Mouse (Mus musculus) hindbrain, postnatal 0 days (tissue): ENCODE results near the gene Sec24d. TPM values are rescaled to one million over a fixed set of nuclear protein-coding genes. Genes with fewer than 3 reads are reported as not detected.

ENCODE experiments used
- ATAC-seq: fragments of 200-750 bp; cut with Nextera tagmentation; 2 replicates; pipeline ENCODE4 v1.8.0; 2017; ENCODE audit warnings: mild to moderate bottlenecking, moderate TSS enrichment, moderate library complexity
- DNase-seq: peaks from one replicate; pipeline ENCODE4 v3.0.0-alpha.2; 2015; ENCODE audit warnings: low spot score
- H3K27ac ChIP-seq: fragments of 300-500 bp; sonication (generic); 2 replicates; pipeline ENCODE4 v1.5.1; 2014; ENCODE audit warnings: mild to moderate bottlenecking
- H3K27me3 ChIP-seq: fragments of 300-500 bp; sonication (generic); 2 replicates; pipeline ENCODE4 v1.6.1; 2014; ENCODE audit warnings: low read length, mixed read lengths; ENCODE audit not compliant: insufficient read depth
- H3K36me3 ChIP-seq: fragments of 300-500 bp; sonication (generic); 2 replicates; pipeline ENCODE4 v1.6.1; 2014; ENCODE audit warnings: low read length, mixed read lengths; ENCODE audit not compliant: insufficient read depth
- H3K4me1 ChIP-seq: fragments of 300-500 bp; sonication (generic); 2 replicates; pipeline ENCODE4 v1.6.1; 2014; ENCODE audit warnings: antibody characterized with exemption, low read length, mixed read lengths; ENCODE audit not compliant: insufficient read depth
- H3K4me2 ChIP-seq: fragments of 300-500 bp; sonication (generic); 2 replicates; pipeline ENCODE4 v1.6.1; 2014; ENCODE audit warnings: low read depth, mild to moderate bottlenecking, low read length, moderate library complexity, mixed read lengths
- H3K4me3 ChIP-seq: fragments of 300-500 bp; sonication (generic); 2 replicates; pipeline ENCODE4 v1.5.1; 2014; ENCODE audit warnings: low read length
- H3K9ac ChIP-seq: fragments of 300-500 bp; sonication (generic); replicated peaks from 2 replicates; pipeline ENCODE4 v1.6.1; 2014; ENCODE audit warnings: mild to moderate bottlenecking, low read length, moderate library complexity, mixed read lengths
- H3K9me3 ChIP-seq: fragments of 300-500 bp; sonication (generic); 2 replicates; pipeline ENCODE4 v1.6.1; 2016; ENCODE audit warnings: low read length, mixed read lengths
- CTCF ChIP-seq: IDR thresholded peaks from 2 replicates; pipeline ENCODE4 v1.5.1; 2016; ENCODE audit warnings: antibody characterized with exemption, control low read depth, low read depth
- WGBS: fragments of 180-500 bp; shearing (Covaris S2); extraction: QIAGEN DNeasy Blood & Tissue Kit; methylation state at CpG from one replicate; pipeline ENCODE4 v1.1.7; 2014; 5-methylcytosine and 5-hydroxymethylcytosine counted together
- polyA plus RNA-seq: library from polyadenylated mRNA; unstranded; fragments of >200 nt; fragmentation: Nextera tagmentation; extraction: Ambion mirVana; gene quantifications from 2 replicates; pipeline ENCODE4 v1.2.1, GENCODE M21; 2015
- total RNA-seq: library from RNA; depleted of rRNA; stranded (reverse); fragments of >200 nt; gene quantifications from 2 replicates; pipeline ENCODE4 v1.2.3, GENCODE M21; 2014

Sec24d gene
- total and polyA plus RNA-seq, 2 experiments from 2014 or later = 11.9 to 28.9 TPM

DNA sequence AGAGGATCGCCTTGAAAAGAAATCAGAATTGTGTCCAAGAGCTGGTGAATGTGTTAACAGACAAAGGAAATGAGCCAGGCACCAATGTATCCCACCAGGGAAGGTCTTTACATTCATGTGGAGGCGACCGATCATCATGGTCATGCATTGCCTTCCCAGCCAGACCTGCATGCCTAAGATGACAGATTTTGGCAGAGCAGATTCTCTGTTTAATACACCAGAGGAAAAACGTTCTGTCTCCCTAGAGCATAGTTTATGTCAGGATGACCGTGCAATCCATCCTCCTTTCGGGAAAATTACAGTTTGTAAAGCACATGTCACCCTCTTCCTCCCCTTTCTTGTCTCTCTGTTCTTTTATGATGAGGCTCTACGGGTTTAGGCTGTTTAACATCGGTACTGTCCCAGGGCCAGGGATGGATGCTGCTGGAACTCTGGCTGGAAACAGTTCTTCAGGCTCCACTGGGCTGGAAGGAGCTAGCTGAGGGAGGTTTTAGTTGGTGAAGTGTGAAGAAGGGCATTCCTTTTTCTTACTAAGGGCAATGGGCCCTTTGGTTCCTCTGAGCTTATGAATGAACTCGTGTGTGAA is 45.3 kb downstream of the Sec24d start:
- Histone ChIP-seq H3K36me3 (no peaks in the 10 kb centered on the region), H3K9ac (no peak overlapping the region), H3K4me3 (no peak overlapping the region), H3K27ac (no peak overlapping the region), H3K9me3 (no peaks in the 10 kb centered on the region), H3K4me2 (no peak overlapping the region), H3K27me3 (no peaks in the 10 kb centered on the region), H3K4me1 (no peaks in the 10 kb centered on the region)
- no peak for TF ChIP-seq CTCF
- ATAC-seq (0 out of 2 replicates have a peak, but pooled peaks have one; percentile 24), DNase-seq (no peak)
- 72% methylated on average over 9 of the region's 9 CpGs for WGBS

GRCm38 (mm10) chr3:123313477-123313876 is 46.2 kb downstream of the Sec24d start:
- H3K4me1 ChIP-seq = no peaks in the 10 kb centered on the region
- 75% methylated on average over 5 of the region's 5 CpGs for WGBS
- H3K9ac ChIP-seq = no peak overlapping the region
- TF ChIP-seq CTCF = no peak
- DNase-seq (no peak), ATAC-seq (no peak)
- no peaks in the 10 kb centered on the region for H3K36me3 ChIP-seq
- H3K27ac ChIP-seq = no peak overlapping the region
- no peaks in the 10 kb centered on the region for H3K9me3 ChIP-seq
- H3K27me3 ChIP-seq = no peaks in the 10 kb centered on the region
- H3K4me2 ChIP-seq = no peak overlapping the region
- no peak overlapping the region for H3K4me3 ChIP-seq

GRCm38 (mm10) chr3:123313920-123314614 is 46.8 kb downstream of the Sec24d start:
- peak; percentile 12; the same call in 1 of the 2 replicates for TF ChIP-seq CTCF
- no peak for ATAC-seq
- Histone ChIP-seq H3K36me3 (no peaks in the 10 kb centered on the region), H3K4me1 (no peaks in the 10 kb centered on the region), H3K9me3 (no peaks in the 10 kb centered on the region), H3K9ac (no peak overlapping the region), H3K27me3 (no peaks in the 10 kb centered on the region), H3K27ac (no peak overlapping the region), H3K4me3 (no peak overlapping the region), H3K4me2 (no peak overlapping the region)
- 35% methylated on average over 12 of the region's 12 CpGs for WGBS
- DNase-seq = no peak

DNA sequence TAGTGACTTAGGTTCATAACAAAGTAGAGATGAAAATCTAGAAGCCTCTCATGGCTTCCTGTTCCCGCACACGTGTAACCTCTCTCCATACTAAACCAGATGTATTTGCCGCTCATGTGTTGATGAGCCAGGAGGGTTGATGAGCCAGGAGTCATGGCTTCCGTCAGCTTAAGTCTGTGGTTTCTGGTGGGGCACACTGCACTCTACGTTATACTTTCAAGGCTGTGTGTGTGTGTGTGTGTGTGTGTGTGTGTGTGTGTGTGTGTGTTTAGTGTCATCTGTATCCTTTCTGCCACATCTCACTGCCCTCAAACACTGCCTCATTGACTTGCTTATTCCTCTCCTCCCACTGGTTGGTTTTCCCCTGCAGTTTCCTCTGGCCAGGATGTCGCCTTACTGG is 48.8 kb downstream of the Sec24d start:
- H3K9ac ChIP-seq = no peak overlapping the region
- H3K4me3 ChIP-seq = no peak overlapping the region
- WGBS = 80% methylated on average over 6 of the region's 6 CpGs
- DNase-seq (no peak), ATAC-seq (no peak)
- no peak overlapping the region for H3K4me2 ChIP-seq
- no peaks in the 10 kb centered on the region for H3K9me3 ChIP-seq
- no peak overlapping the region for H3K27ac ChIP-seq
- H3K4me1 ChIP-seq = no peaks in the 10 kb centered on the region
- H3K36me3 ChIP-seq = no peaks in the 10 kb centered on the region
- H3K27me3 ChIP-seq = no peaks in the 10 kb centered on the region
- no peak for TF ChIP-seq CTCF

DNA sequence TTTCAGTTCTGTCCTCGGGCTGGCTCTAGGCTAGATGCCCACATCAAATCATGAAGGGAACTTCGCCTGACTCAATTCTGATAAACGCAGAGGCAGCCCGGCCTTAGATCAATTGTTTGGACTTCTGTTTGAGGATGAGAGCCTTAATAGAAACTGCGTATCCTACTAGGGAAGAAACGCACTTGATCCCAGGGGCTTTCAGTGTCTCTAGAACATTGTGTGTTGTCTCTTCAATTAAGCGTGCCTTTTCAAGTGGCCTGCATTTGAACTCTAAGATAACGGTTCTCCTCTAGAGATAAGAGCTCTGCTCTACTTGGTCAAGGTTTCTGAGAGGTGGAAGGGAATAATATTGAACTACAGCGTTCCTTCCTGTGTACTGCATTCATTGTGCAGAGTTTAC is 49.8 kb downstream of the Sec24d start:
- no peaks in the 10 kb centered on the region for H3K4me1 ChIP-seq
- H3K27me3 ChIP-seq = no peaks in the 10 kb centered on the region
- H3K36me3 ChIP-seq = no peaks in the 10 kb centered on the region
- no peaks in the 10 kb centered on the region for H3K9me3 ChIP-seq
- H3K27ac ChIP-seq = no peak overlapping the region
- H3K4me3 ChIP-seq = no peak overlapping the region
- H3K9ac ChIP-seq = no peak overlapping the region
- H3K4me2 ChIP-seq = no peak overlapping the region
- 83% methylated on average over 9 of the region's 9 CpGs for WGBS
- no peak for TF ChIP-seq CTCF
- ATAC-seq = no peak
- no peak for DNase-seq

GRCm38 (mm10) chr3:123320341-123320740 is 53.1 kb downstream of the Sec24d start:
- 75% methylated on average over 9 of the region's 9 CpGs for WGBS
- H3K4me3 ChIP-seq = no peak overlapping the region
- H3K27me3 ChIP-seq = no peaks in the 10 kb centered on the region
- H3K36me3 ChIP-seq = no peaks in the 10 kb centered on the region
- ATAC-seq = no peak
- H3K27ac ChIP-seq = no peak overlapping the region
- no peak for DNase-seq
- no peaks in the 10 kb centered on the region for H3K4me1 ChIP-seq
- H3K4me2 ChIP-seq = no peak overlapping the region
- no peak for TF ChIP-seq CTCF
- H3K9me3 ChIP-seq = no peaks in the 10 kb centered on the region
- no peak overlapping the region for H3K9ac ChIP-seq

DNA sequence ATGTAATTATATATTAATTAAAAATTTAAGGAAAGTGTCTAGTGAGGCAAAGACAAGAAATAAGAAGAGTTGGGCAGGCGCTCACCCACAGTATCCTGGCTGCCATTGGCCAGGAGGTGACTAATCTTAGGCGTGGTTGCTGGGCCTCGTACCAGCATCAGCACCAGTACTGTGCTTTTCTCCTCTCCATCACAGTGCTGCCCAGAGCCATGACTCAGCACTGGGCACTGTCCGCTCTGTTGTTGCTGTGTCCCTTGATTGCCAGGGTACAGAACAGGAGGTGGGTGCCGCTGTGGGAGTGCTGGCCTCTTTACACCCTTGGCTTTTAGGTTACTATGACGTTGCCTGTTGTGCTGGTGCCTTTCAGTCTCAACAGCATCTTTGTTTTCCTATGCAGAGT is 54.4 kb downstream of the Sec24d start:
- no peak overlapping the region for H3K27ac ChIP-seq

More for the DNA sequence above, 54.4 kb downstream of the Sec24d start:
- Histone ChIP-seq H3K36me3 (no peaks in the 10 kb centered on the region), H3K4me2 (no peak overlapping the region), H3K4me3 (no peak overlapping the region), H3K27me3 (no peaks in the 10 kb centered on the region), H3K9ac (no peak overlapping the region), H3K9me3 (no peaks in the 10 kb centered on the region), H3K4me1 (no peaks in the 10 kb centered on the region)
- DNase-seq (no peak), ATAC-seq (peak; percentile 42; the same call in 1 of the 2 replicates)
- WGBS = 82% methylated on average over 6 of the region's 6 CpGs
- no peak for TF ChIP-seq CTCF
